Mouse (Mus musculus) retina, embryonic 14.5 days (tissue): ENCODE results near the gene Entpd5.

Experiments used
- DNase-seq: peaks from one replicate; pipeline ENCODE4 v3.0.0-alpha.2; 2015; ENCODE audit warnings: low spot score

Entpd5 gene

GRCm38 (mm10) chr12:84336963-84337625 lies 71.7 kb downstream of the Entpd5 start:
- DNase-seq: no peak

- DNase-seq: no peak
These were observed 81.7 kb downstream of the Entpd5 start for GRCm38 (mm10) chr12:84327111-84327512.
